Mouse (Mus musculus) megakaryocyte, adult 5-6 weeks (primary cell): ENCODE results near the gene Cyp2u1. TPM values are rescaled to one million over a fixed set of nuclear protein-coding genes. Genes with fewer than 3 reads are reported as not detected.
A peak's percentile ranks its signal among the peaks of the same experiment; 100 is the strongest.
"Not testable (repeated sequence)": the region's sequence is repeated elsewhere in the genome, so short reads cannot be mapped to it uniquely, and the experiment has no call there.

Source experiments
- ATAC-seq: 2 replicates; pipeline ENCODE4 v1.8.0; 2016; ENCODE audit warnings: mild to moderate bottlenecking, inconsistent platforms; ENCODE audit not compliant: poor library complexity, severe bottlenecking
- total RNA-seq, 2 experiments: library from RNA; stranded (forward) in 1 of 2; stranded (reverse) in 1 of 2; fragments of 153-499, 151-499 nt in 1 of 2; fragments of 221-1000, 200-1000 nt in 1 of 2; gene quantifications; 2 replicates each; pipeline versions ENCODE4 v1.2.3 to v1.2.4; 2015 to 2017

The Cyp2u1 gene
- total RNA-seq (2015) (0.18 TPM in 1 of 2 replicates, not detected in the other), total RNA-seq (2017) (0.15 and 0.20 TPM in 2 replicates)

- ATAC-seq, result peak; percentile 98
These were observed at the start of gene Cyp2u1 for GRCm38 (mm10) chr3:131302452-131303319. Cyp2u1 (minus strand) TSS chr3:131303227.

DNA sequence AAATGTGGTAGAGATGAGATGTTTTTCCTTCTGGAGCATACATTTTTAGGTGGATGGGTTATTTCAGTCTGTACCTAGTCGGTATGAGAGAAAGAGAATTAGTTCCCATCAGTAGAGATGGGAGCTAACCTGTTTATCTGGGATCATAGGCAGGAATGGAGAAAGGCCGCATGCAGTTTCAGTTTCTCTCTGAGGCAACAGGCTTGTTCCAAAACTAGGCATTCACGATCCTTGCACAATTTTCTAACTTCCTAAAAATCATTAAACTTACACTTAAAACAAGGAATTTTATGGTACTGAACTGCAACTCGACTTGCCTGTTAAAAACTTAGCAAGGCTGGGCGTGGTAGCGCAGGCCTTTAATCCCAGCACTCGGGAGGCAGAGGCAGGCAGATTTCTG is 47.5 kb upstream of the Cyp2u1 start:
- ATAC-seq, result peak; percentile 68

DNA sequence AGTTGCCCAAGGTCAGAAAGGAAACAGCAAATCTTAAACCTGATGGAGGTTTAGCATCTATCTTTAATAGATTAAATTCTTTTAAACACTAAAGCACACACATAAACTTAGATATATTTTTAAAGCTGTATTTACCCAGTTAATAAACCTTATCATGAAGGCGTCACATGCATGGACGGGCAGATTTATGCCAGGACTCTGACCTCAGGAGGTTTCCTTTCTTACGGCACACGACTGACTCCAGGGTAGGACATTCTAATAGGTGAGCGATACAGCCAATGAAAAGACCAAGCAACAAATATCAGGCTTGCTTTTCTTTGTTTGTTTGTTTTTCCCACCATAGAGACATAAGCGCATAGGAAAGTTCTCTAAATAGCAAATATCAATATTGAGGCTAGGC is 46.0 kb upstream of the Cyp2u1 start:
- ATAC-seq, result no peak

GRCm38 (mm10) chr3:131348579-131348950 is 45.5 kb upstream of the Cyp2u1 start:
- ATAC-seq, result peak; percentile 45

GRCm38 (mm10) chr3:131347831-131348578 is 45.0 kb upstream of the Cyp2u1 start:
- ATAC-seq, result peak; percentile 87

GRCm38 (mm10) chr3:131345903-131346302 is 42.9 kb upstream of the Cyp2u1 start:
- no peak for ATAC-seq

- no peak for ATAC-seq
These were observed 40.3 kb upstream of the Cyp2u1 start for GRCm38 (mm10) chr3:131343311-131343710.

DNA sequence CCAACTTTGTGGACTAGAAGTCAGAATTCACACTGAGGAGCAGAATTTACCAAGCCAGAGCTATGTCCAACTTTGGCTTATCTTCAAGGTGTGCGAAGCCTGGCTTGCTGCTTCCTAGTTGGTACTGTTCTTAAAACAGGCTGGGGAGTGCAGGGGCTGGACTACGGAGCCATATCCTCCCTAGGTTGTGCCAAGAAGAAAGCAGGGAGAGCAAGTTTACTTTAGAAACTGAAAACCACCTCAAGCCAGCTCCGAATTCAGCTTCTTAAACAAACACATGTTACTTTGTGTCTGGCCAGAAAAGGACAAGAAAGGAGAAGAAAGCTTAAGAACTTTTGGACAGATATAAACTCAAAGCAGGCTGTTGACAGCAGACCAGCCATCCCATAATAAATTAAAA is 37.9 kb upstream of the Cyp2u1 start:
- ATAC-seq, result no peak

GRCm38 (mm10) chr3:131339280-131339679 is 36.3 kb upstream of the Cyp2u1 start:
- ATAC-seq, result no peak

- not testable (repeated sequence) for ATAC-seq
These were observed 34.7 kb upstream of the Cyp2u1 start for GRCm38 (mm10) chr3:131337749-131338148.

- ATAC-seq, result no peak
These were observed 33.6 kb upstream of the Cyp2u1 start for GRCm38 (mm10) chr3:131336629-131337028.

GRCm38 (mm10) chr3:131335117-131335547 is 32.1 kb upstream of the Cyp2u1 start:
- ATAC-seq, result no peak

- ATAC-seq, result no peak
These were observed 24.2 kb upstream of the Cyp2u1 start for GRCm38 (mm10) chr3:131327189-131327588.

- ATAC-seq, result no peak
These were observed 23.6 kb upstream of the Cyp2u1 start for GRCm38 (mm10) chr3:131326637-131327036.

DNA sequence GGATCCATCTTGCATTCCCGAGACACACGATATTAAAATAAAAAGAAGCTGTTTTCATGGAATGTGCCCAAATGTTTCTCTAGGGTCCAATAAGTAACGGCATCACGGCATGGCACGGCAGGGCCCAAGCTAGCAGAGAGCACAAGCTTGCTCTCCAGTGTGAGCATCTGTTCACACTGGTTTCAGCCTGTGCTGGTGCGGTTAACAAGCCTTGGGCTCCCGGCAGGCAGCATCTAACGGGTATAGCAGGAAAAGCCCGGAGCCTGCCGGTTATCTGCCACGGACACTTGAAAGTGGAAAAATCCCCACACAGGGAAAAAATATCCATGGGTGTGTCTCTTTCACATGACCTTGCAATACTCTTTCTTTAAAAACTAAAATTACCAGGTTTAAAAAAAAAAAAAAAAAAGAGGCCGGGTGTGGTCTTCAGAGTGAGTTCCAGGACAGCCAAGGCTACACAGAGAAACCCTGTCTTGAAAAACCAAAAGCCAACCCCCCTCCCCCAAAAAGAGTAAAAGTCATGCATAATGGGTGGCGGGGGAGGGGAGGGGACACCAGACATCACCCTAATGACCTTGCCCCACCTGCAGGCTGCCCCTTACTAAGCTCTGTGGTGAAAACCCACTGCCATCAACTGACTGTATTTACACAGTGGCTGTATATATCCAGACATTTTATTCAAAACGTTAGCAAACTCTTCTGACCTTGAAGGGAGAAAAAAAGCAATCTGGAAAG is 19.2 kb upstream of the Cyp2u1 start:
- no peak for ATAC-seq

DNA sequence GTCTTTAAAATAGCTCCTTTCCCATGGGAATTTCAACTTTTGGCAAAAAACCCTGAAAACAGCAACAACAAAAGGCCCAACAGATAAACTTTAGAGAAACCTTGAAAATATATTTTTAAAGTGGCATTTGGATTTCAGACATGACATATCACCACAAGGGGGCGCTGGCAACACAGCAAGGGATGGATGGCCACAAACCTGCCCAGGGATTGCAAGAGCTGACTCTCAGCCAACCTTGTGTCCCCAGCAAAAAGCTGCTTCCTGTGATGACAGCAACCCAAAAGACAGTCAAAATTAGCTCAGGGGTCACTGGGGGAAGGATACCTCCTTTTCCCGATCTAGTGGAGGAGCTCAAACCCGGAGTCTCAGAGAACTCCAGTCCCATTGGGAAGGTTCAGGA is 17.2 kb upstream of the Cyp2u1 start:
- ATAC-seq, result peak; percentile 96

- ATAC-seq, result 0 out of 2 replicates have a peak, but pooled peaks have one; percentile 17
These were observed 15.2 kb upstream of the Cyp2u1 start for GRCm38 (mm10) chr3:131318211-131318610.

- no peak for ATAC-seq
These were observed 14.1 kb upstream of the Cyp2u1 start for GRCm38 (mm10) chr3:131317126-131317525.

- no peak for ATAC-seq
These were observed 13.0 kb upstream of the Cyp2u1 start for GRCm38 (mm10) chr3:131315957-131316510.

DNA sequence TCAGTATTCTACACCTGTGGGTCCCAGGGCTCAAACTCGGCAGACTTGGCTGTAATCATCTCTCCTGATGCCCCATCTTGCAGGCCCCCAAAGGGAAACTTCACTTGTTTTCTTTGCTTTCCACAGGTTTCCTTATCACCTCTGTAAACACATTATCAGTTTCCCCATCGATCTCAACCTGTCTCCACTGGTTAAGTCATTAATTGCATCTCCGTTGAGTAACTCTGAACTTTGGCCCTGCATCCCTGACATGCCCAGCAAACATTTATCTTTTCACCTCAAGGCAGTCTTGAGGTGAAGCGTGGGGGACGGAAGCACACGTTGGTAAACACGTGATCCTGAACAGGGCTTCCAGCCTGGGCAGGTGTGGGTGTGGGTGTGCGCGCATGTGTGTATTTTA is 9.3 kb upstream of the Cyp2u1 start:
- ATAC-seq, result no peak

GRCm38 (mm10) chr3:131310572-131310971 is 7.5 kb upstream of the Cyp2u1 start:
- ATAC-seq, result no peak
